Mouse (Mus musculus) fat pad, adult 2 months (tissue): Measurements from ENCODE around the gene Entpd8.

ENCODE experiments used
- DNase-seq: peaks from one replicate; pipeline ENCODE4 v3.0.0-alpha.2; 2011; ENCODE audit warnings: low read depth, low spot score; ENCODE audit errors: extremely low read depth

The Entpd8 gene

DNA sequence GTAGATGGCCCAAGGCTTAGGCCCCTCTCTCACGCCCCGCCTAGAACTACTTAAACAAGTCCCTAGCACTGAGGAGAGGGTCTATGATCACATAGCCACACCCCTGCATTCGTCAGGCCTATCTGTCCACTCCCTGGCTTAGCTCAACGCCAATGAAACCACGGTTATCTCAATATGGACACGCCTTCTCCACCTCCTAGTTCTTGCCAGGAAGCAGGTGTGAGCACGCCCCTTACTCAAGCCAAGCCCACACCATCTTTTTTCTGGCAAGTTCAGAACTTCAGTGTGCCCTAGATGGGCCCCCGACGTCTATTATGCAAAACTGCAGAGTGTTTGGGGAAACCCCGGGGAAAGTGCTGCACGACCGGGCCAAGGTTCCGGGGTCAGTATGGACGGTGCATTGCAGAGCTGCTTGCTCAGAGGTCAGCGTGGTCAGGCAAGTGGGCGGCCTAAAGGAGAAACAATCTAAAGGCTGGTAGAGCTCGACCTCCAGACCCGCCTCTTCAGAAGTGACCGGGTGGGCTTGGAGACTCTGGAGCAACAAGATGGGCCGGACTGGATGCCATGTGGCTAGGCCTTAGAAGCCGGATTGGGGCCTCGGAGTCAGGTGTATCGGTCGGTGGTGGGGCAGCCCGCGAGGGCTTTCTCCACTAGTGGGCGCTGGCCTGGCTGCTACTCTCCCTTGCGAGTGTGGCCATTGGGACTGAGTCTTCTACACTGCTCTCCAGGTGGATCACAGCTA, 15.2 kb downstream of the Entpd8 start, which contains the start of gene Noxa1:
Gene Noxa1, minus strand, starts transcription at position 41 of the 742 bp plus-strand sequence.
- no peak for DNase-seq

- DNase-seq, result no peak
Observed at GRCm38 (mm10) chr2:25098005-25098615, 18.0 kb downstream of the Entpd8 start.

DNA sequence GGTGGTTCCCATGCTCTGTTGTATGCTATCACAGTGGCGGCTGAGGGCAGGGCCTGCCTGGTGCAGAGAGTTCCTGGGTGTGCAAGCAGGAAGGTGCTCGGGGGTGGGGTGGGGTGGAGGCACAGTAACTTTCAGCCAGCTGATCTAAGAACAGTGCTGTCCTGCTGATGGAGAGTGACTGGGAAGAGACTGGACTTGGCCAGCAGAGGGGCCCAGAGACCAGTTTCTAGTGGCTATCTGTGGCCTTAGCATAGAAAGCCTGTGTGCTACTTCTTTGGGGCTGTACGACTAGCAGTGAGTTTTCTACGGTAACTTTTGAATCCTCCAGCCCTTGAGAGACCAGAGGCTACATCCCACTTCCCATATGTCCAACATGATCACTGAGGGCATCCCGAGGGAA, 18.9 kb downstream of the Entpd8 start:
- no peak for DNase-seq

DNA sequence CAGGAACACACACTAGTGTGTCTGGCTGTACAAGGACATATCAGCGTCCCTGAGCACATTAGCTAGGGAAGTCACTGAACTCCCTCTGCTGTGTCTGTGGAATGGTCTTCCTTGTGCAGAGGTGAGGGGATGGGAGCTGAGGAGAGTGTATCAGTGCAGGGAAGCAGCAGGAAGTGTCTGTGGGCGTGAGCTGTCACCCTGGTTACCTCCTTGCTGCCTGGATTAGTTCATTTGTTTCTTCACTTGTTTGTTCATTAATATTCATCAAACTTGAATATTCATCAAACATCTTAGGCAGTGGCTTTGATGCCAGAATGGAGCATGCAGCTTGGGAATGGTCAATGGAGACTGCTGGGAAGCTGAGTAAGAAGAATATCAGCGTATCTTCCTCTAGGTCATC, 19.6 kb downstream of the Entpd8 start:
- DNase-seq, result no peak

DNA sequence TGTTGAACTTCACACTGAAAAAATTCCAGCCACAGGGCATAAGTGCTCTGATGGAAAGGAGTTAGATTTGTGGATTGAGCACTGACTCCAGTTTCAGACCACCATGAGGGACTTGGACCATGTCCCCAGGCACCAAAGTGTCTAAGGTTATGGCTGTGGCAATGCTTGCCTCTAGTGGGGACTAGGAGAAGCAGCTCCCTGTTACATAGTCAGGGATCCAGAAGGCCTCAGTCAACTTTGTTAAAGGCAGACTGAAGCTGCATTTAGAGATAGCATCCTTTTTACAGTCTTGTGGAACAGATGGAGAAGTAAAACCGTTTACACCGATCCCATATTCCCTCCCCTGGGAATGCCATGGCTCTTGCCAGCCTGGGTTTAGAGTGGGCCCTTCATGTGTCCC, 24.0 kb downstream of the Entpd8 start:
- DNase-seq, result no peak

- DNase-seq, result no peak
Observed at GRCm38 (mm10) chr2:25106045-25106444, 25.9 kb downstream of the Entpd8 start.

GRCm38 (mm10) chr2:25109487-25109886, 29.4 kb downstream of the Entpd8 start:
- DNase-seq, result no peak

GRCm38 (mm10) chr2:25110505-25111183, 30.5 kb downstream of the Entpd8 start:
- no peak for DNase-seq

GRCm38 (mm10) chr2:25111184-25111791, 31.2 kb downstream of the Entpd8 start:
- DNase-seq, result no peak

GRCm38 (mm10) chr2:25114308-25114707, 34.2 kb downstream of the Entpd8 start:
- DNase-seq, result no peak

- DNase-seq, result no peak
Observed at GRCm38 (mm10) chr2:25115442-25115841, 35.3 kb downstream of the Entpd8 start.

GRCm38 (mm10) chr2:25120963-25121362, 40.9 kb downstream of the Entpd8 start:
- no peak for DNase-seq

- peak; percentile 8 for DNase-seq
Observed at GRCm38 (mm10) chr2:25122666-25123065, 42.6 kb downstream of the Entpd8 start.

DNA sequence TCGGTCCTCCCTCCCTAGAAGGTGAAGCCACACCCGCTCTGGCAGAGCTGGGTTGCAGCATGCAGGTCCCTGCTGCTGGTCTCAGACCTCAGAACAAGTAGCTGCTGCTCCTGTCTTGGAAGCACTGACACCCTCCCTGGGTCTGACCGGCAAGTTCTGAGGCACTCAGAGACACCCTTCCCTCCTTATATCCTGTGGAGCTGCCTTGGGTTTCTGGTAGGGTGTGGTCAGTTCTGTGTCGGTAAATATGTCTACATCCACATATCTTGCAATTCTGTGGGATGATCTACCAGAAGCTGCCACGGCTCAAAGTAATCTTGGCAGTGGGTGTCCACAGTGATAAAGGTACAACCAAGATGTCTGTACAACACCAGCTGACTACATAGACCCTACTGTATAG, 43.4 kb downstream of the Entpd8 start:
- no peak for DNase-seq

GRCm38 (mm10) chr2:25124411-25124810, 44.3 kb downstream of the Entpd8 start:
- DNase-seq, result no peak

DNA sequence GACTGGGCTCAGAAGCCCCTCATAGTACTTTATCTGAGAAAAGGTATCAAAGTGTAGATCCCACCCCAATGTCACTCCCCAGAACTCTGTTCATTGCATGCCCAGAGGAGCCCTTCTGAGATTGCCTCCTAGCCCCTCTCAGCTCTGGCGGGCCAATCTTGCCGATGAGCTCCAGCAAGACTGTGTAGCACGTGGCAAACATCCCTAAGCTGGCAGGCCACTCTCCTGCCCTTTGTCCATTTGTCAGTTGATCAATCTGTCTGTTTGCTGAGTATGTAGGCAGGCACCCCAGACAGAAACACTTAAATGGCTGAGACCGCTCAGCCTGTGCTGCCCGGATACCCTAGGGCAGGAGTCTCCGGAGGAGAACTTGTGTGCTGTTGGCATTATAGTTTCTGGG, 45.0 kb downstream of the Entpd8 start:
- no peak for DNase-seq

GRCm38 (mm10) chr2:25126011-25127010, 46.2 kb downstream of the Entpd8 start:
- DNase-seq, result no peak

- no peak for DNase-seq
Observed at GRCm38 (mm10) chr2:25127206-25127605, 47.1 kb downstream of the Entpd8 start.

DNA sequence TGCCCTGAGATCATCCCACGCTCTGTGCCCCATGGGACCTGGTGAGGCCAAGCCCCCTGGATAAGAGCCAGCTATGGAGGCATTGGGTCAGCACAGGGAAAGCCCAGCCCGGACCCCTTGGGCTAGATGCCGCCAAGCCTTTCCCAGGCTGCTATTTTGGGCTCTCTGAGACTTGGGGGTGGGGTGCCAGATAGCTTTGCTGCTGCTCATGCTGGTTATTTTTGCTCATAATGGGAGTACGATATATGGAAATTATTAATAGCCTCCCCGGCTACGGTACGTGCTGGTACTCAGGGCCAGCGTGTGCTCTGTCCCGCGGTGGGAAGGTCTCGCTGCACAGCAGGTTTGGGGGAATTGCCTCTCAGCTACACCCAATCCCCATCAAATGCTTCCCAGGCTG, 48.0 kb downstream of the Entpd8 start:
- no peak for DNase-seq

GRCm38 (mm10) chr2:25131601-25132000, 51.5 kb downstream of the Entpd8 start:
- DNase-seq, result no peak
